Mouse (Mus musculus) heart, postnatal 0 days (tissue): ENCODE results near the gene Mpst. TPM values are rescaled to one million over a fixed set of nuclear protein-coding genes. Genes with fewer than 3 reads are reported as not detected.

ENCODE experiments used
- ATAC-seq: fragments of 200-750 bp; cut with Nextera tagmentation; 2 replicates; pipeline ENCODE4 v1.8.0; 2017; ENCODE audit warnings: low read depth, moderate number of reproducible peaks, moderate library complexity; ENCODE audit not compliant: insufficient read depth
- DNase-seq: peaks from one replicate; pipeline ENCODE4 v3.0.0-alpha.2; 2016; ENCODE audit warnings: low spot score
- H3K27ac ChIP-seq: fragments of 300-500 bp; sonication (generic); 2 replicates; pipeline ENCODE4 v1.5.1; 2014; ENCODE audit warnings: low read depth, mild to moderate bottlenecking
- H3K27me3 ChIP-seq: fragments of 300-500 bp; sonication (generic); 2 replicates; pipeline ENCODE4 v1.6.1; 2014; ENCODE audit warnings: low read length, mixed read lengths; ENCODE audit not compliant: control insufficient read depth, insufficient read depth
- H3K36me3 ChIP-seq: fragments of 300-500 bp; sonication (generic); replicated peaks from 2 replicates; pipeline ENCODE4 v1.6.1; 2014; ENCODE audit warnings: low read length, mixed read lengths; ENCODE audit not compliant: control insufficient read depth, insufficient read depth
- H3K4me1 ChIP-seq: fragments of 300-500 bp; sonication (generic); 2 replicates; pipeline ENCODE4 v1.6.1; 2014; ENCODE audit warnings: antibody characterized with exemption; ENCODE audit not compliant: control insufficient read depth, insufficient read depth
- H3K4me2 ChIP-seq: fragments of 300-500 bp; sonication (generic); 2 replicates; pipeline ENCODE4 v1.6.1; 2014; ENCODE audit warnings: low read depth, mild to moderate bottlenecking, low read length, moderate library complexity
- H3K4me3 ChIP-seq: fragments of 300-500 bp; sonication (generic); 2 replicates; pipeline ENCODE4 v1.5.1; 2014; ENCODE audit warnings: low read depth, low read length
- H3K9ac ChIP-seq: fragments of 300-500 bp; sonication (generic); replicated peaks from 2 replicates; pipeline ENCODE4 v1.6.1; 2014; ENCODE audit warnings: low read depth, low read length, mixed read lengths
- H3K9me3 ChIP-seq: fragments of 300-500 bp; sonication (generic); replicated peaks from 2 replicates; pipeline ENCODE4 v1.6.1; 2016; ENCODE audit warnings: low read length; ENCODE audit not compliant: control insufficient read depth
- CTCF ChIP-seq: IDR thresholded peaks from 2 replicates; pipeline ENCODE4 v1.5.1; 2016; ENCODE audit warnings: antibody characterized with exemption, control low read depth, low read depth
- EP300 ChIP-seq: IDR thresholded peaks from 2 replicates; pipeline ENCODE4 v1.6.1; 2016; ENCODE audit warnings: antibody characterized with exemption, low read depth
- WGBS: fragments of 180-500 bp; shearing (Covaris S2); extraction: QIAGEN DNeasy Blood & Tissue Kit; methylation state at CpG from one replicate; pipeline ENCODE4 v1.1.7; 2014; 5-methylcytosine and 5-hydroxymethylcytosine counted together
- polyA plus RNA-seq: library from polyadenylated mRNA; unstranded; fragments of >200 nt; fragmentation: Nextera tagmentation; extraction: Ambion mirVana; gene quantifications from 2 replicates; pipeline ENCODE4 v1.2.1, GENCODE M21; 2015
- total RNA-seq: library from RNA; depleted of rRNA; stranded (reverse); fragments of >200 nt; gene quantifications from 2 replicates; pipeline ENCODE4 v1.2.3, GENCODE M21; 2014; ENCODE audit warnings: low replicate concordance

The Mpst gene
- total and polyA plus RNA-seq, 2 experiments from 2014 or later: 1.2 to 52.2 TPM

DNA sequence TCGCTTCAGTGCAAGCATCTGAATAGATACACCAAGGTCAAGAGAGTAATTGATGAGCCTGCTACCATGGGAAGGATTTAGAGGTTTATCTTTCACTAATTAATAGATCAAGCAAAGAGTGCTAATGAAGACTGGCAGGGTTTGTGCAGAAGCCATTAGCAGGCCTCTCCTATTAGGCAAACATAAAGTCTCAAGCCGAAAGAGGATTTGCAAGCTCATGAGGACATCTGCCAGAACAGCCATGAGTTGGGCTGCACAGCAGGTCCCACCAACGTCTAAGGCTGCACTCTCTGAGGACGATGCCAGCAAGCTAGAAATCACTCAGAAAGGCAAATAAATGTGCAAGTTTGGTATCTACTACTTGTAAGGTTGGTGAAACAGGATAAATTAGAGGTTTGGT, 25.5 kb upstream of the Mpst start:
- no peak for ATAC-seq
- no peak for TF ChIP-seq EP300
- TF ChIP-seq CTCF: no peak
- Histone ChIP-seq H3K4me2 (no peak overlapping the region), H3K4me1 (peaks cover 12% of the 10 kb centered on the region), H3K27me3 (no peaks in the 10 kb centered on the region), H3K27ac (no peak overlapping the region), H3K36me3 (no peaks in the 10 kb centered on the region), H3K4me3 (no peak overlapping the region), H3K9ac (no peak overlapping the region), H3K9me3 (peaks cover 5% of the 10 kb centered on the region; the same call in 1 of the 2 replicates)
- DNase-seq: no peak
- WGBS: 71% methylated on average over 4 of the region's 4 CpGs

DNA sequence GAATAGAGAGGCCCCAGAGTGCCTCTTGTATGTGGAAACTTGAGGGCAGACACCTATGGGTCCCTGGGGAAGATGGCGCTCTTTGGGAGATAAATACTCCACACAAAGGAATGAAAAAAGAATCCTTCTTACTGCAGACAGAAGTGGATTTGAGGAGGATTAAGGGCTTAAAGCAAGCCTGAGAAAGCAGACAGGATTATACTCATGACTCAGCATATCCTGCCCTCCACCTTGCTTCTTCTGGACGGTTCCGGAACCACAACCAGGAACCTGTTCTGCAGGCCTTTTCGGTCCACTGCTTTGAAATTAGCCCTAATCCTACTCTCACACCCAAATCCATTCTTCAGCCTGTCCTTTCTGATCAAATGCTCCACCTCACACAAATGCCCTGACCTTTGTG, 24.1 kb upstream of the Mpst start:
- Histone ChIP-seq H3K36me3 (no peaks in the 10 kb centered on the region), H3K9ac (no peak overlapping the region), H3K4me2 (no peak overlapping the region), H3K27ac (no peak overlapping the region), H3K27me3 (no peaks in the 10 kb centered on the region), H3K9me3 (peaks cover 5% of the 10 kb centered on the region; the same call in 1 of the 2 replicates), H3K4me3 (no peak overlapping the region), H3K4me1 (peaks cover 12% of the 10 kb centered on the region)
- ATAC-seq (no peak), DNase-seq (no peak)
- WGBS: 88% methylated on average over 4 of the region's 4 CpGs
- no peak for TF ChIP-seq EP300
- no peak for TF ChIP-seq CTCF

DNA sequence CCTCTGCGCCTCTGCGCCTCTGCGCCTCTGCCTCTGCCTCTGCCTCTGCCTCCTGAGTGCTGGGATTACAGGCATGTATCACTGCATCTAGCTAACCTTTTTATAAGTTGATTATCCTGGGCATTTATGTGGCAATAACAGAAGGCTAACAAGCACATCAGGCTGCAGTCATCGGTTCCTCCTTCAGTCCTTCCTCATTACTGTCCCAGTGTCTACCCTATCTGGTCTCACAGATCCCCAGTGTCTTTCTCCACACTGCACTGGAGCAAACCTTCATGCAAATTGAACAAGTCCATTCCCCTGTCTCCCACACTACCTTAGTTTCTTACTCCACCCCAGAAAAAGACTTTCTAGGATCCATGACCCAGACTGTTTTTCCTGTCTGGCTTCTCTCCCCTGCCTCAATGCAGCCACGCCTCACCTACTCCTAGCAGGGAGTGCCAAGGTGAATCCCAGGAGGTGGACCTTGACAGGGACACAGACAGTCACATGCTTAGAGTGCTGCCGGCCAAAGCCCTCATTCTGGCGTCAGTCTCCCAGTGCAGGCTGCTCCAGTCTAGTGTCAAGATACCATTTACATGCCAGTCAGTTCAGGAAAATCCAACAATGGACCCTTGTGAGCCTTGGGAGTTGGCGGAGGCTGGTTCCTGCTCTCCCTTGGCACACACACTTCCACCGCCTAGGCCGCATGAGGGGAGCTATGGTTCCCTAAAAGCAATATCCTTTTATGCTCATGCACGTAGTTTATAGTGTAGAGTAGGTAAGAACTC, 22.6 kb upstream of the Mpst start:
- 65% methylated on average over 11 of the region's 11 CpGs for WGBS
- peaks cover 12% of the 10 kb centered on the region for H3K4me1 ChIP-seq
- H3K36me3 ChIP-seq: no peaks in the 10 kb centered on the region
- peak overlapping the region; percentile 45; the same call in 1 of the 2 replicates for H3K27ac ChIP-seq
- DNase-seq (no peak), ATAC-seq (peak; percentile 73)
- H3K9ac ChIP-seq: no peak overlapping the region
- H3K9me3 ChIP-seq: peaks cover 5% of the 10 kb centered on the region; the same call in 1 of the 2 replicates
- H3K4me3 ChIP-seq: no peak overlapping the region
- H3K4me2 ChIP-seq: no peak overlapping the region
- TF ChIP-seq CTCF (no peak), EP300 (no peak)
- no peaks in the 10 kb centered on the region for H3K27me3 ChIP-seq

DNA sequence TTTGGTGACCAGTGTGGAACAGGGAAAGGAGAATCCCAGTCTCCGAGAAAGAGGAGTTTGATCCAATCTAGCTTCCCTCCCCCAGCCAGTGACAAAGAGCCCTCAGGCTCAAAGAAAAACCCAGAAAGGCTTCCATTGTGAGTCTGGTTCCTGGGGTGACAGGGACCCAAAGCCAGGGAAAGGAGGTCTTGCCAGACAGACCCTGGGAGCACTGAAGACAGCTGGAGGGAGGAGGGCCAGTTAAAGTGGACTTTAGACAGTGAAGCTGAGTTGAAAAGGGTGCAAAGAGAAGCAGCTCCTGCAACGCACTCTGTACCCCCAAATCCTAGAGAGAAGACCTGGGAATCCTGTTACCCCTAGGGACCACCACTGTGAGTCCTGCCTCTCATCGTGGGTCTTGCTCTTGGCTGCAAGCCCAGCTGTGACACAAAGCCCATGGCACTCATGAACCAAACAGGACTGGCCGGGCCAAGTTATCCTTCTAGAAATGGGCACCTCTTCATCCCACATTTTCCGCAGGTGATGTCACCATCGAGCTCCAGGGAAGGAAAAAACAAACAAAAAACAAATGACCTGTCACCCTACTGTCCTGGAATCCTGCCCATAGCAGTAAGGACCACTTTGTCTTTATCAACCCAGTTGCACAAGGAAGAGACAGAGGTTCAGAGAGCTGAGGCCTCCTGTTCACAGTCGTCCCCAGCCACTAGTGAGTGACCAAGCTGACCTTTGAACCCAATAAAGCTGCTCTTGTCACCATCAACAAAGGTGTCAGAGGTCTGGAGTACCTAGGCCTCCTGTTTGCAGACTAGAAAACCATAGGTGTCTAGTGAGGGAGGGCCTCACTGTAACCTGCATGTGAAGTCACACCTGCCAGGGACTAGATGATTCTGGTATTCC, 21.7 kb upstream of the Mpst start:
- Histone ChIP-seq H3K4me2 (no peak overlapping the region), H3K4me3 (no peak overlapping the region), H3K9ac (no peak overlapping the region), H3K27me3 (no peaks in the 10 kb centered on the region), H3K9me3 (no peaks in the 10 kb centered on the region), H3K27ac (peak overlapping the region; percentile 45), H3K4me1 (peaks cover 12% of the 10 kb centered on the region), H3K36me3 (no peaks in the 10 kb centered on the region)
- WGBS: 47% methylated on average over 7 of the region's 7 CpGs
- TF ChIP-seq CTCF (no peak), EP300 (no peak)
- ATAC-seq: no peak
- DNase-seq: no peak

DNA sequence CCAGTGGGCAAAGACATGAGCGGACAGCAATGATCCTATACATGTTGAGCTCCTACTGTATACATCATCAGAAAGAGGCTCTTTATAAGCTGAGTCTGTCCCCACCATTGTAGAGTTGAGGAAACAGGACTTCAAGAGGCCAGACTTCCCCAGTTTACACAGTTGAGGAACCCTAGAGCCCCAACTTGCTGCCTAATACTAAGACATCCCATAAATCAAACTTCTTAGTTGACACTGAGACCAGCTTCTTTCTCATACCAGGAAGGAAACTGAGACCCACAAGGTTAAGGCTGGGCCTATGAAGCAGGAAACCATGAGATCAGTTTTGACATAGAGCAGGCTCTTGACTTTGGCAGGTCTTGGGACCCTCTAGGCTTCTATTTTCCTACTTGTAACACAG, 20.7 kb upstream of the Mpst start:
- peaks cover 12% of the 10 kb centered on the region for H3K4me1 ChIP-seq
- H3K9ac ChIP-seq: no peak overlapping the region
- no peak overlapping the region for H3K27ac ChIP-seq
- no peak overlapping the region for H3K4me3 ChIP-seq
- 92% methylated on average over 1 of the region's 1 CpGs for WGBS
- no peak overlapping the region for H3K4me2 ChIP-seq
- TF ChIP-seq EP300 (no peak), CTCF (no peak)
- no peaks in the 10 kb centered on the region for H3K9me3 ChIP-seq
- H3K27me3 ChIP-seq: no peaks in the 10 kb centered on the region
- ATAC-seq (no peak), DNase-seq (no peak)
- H3K36me3 ChIP-seq: no peaks in the 10 kb centered on the region
